Mouse (Mus musculus) CH12F3 (cell line): ENCODE results near the gene Hist2h2ab.
"Not testable (repeated sequence)": the region's sequence is repeated elsewhere in the genome, so short reads cannot be mapped to it uniquely, and the experiment has no call there.

ENCODE experiments used
- in situ Hi-C: fragments of 300-500 bp; cut with MboI; formaldehyde crosslinking; loops from 2 replicates; pipeline ENCODE4 v1.14.3; 2020; ENCODE audit warnings: low sequenced_read_pairs

Gene Hist2h2ab

GRCm38 (mm10) chr3:96197129-96197749, 22.4 kb upstream of the Hist2h2ab start:
- in situ Hi-C loops, result no loop called here

- in situ Hi-C loops, result no loop called here
Observed at GRCm38 (mm10) chr3:96198181-96198580, 21.5 kb upstream of the Hist2h2ab start.

GRCm38 (mm10) chr3:96198601-96199251, 20.9 kb upstream of the Hist2h2ab start:
- in situ Hi-C loops, result not testable (repeated sequence)

GRCm38 (mm10) chr3:96199731-96200130, 19.9 kb upstream of the Hist2h2ab start:
- in situ Hi-C loops, result no loop called here

- in situ Hi-C loops, result no loop called here
Observed at GRCm38 (mm10) chr3:96207819-96208218, 11.8 kb upstream of the Hist2h2ab start.

GRCm38 (mm10) chr3:96209242-96209641, 10.4 kb upstream of the Hist2h2ab start:
- in situ Hi-C loops, result no loop called here

GRCm38 (mm10) chr3:96219191-96219641, 449 bp upstream of the Hist2h2ab start:
- in situ Hi-C loops, result no loop called here

- in situ Hi-C loops, result not testable (repeated sequence)
Observed at GRCm38 (mm10) chr3:96220131-96220764, 583 bp downstream of the Hist2h2ab start.

GRCm38 (mm10) chr3:96220765-96221639, 1.3 kb downstream of the Hist2h2ab start, which contains the start of the genes Hist2h2ac and Hist2h2be:
Gene Hist2h2ac, minus strand, starts transcription at chr3:96220880.
Gene Hist2h2be, plus strand, starts transcription at chr3:96221119.
- in situ Hi-C loops, result no loop called here

GRCm38 (mm10) chr3:96221640-96222038, 2.0 kb downstream of the Hist2h2ab start:
- in situ Hi-C loops, result no loop called here

GRCm38 (mm10) chr3:96222774-96223173, 3.1 kb downstream of the Hist2h2ab start:
- in situ Hi-C loops, result no loop called here

GRCm38 (mm10) chr3:96225421-96225820, 5.8 kb downstream of the Hist2h2ab start:
- in situ Hi-C loops, result no loop called here

- in situ Hi-C loops, result no loop called here
Observed at GRCm38 (mm10) chr3:96226695-96227648, 7.3 kb downstream of the Hist2h2ab start.

- in situ Hi-C loops, result no loop called here
Observed at GRCm38 (mm10) chr3:96228828-96229227, 9.2 kb downstream of the Hist2h2ab start.

- in situ Hi-C loops, result no loop called here
Observed at GRCm38 (mm10) chr3:96230404-96230803, 10.7 kb downstream of the Hist2h2ab start.

- in situ Hi-C loops, result no loop called here
Observed at GRCm38 (mm10) chr3:96230910-96231757, 11.5 kb downstream of the Hist2h2ab start.

- in situ Hi-C loops, result no loop called here
Observed at GRCm38 (mm10) chr3:96231758-96232120, 12.1 kb downstream of the Hist2h2ab start.

GRCm38 (mm10) chr3:96234914-96235313, 15.2 kb downstream of the Hist2h2ab start:
- in situ Hi-C loops, result no loop called here

GRCm38 (mm10) chr3:96235836-96236235, 16.2 kb downstream of the Hist2h2ab start:
- in situ Hi-C loops, result no loop called here
